Mouse (Mus musculus) MEL (cell line): ENCODE results near the gene Onecut3. TPM values are rescaled to one million over a fixed set of nuclear protein-coding genes. Genes with fewer than 3 reads are reported as not detected.

Source experiments
- DNase-seq: peaks from one replicate; pipeline ENCODE4 v3.0.0; 2011; ENCODE audit warnings: low read depth, low spot score
- H3K27ac ChIP-seq: 2 replicates; pipeline ENCODE4 v1.5.1; 2012; ENCODE audit warnings: low read depth, mild to moderate bottlenecking, control low read depth, low read length, moderate library complexity; ENCODE audit not compliant: control insufficient read depth
- H3K27me3 ChIP-seq, 2 experiments: fragments of 150-350 bp in 1 of 2; sonication (generic) in 1 of 2; 2 replicates each; pipeline ENCODE4 v1.6.1; 2012; ENCODE audit warnings: low read length in 2 of 2, mild to moderate bottlenecking in 2 of 2, improper control_type of control experiment in 1 of 2, moderate library complexity in 1 of 2; ENCODE audit not compliant: insufficient read depth in 2 of 2, control insufficient read depth in 1 of 2
- H3K36me3 ChIP-seq, 2 experiments: 2 replicates each; pipeline ENCODE4 v1.6.1; 2012 to 2014; ENCODE audit warnings: low read length in 2 of 2, improper control_type of control experiment in 1 of 2, inconsistent platforms in 1 of 2, mild to moderate bottlenecking in 1 of 2; ENCODE audit not compliant: insufficient read depth in 2 of 2, control insufficient read depth in 1 of 2
- H3K4me1 ChIP-seq, 2 experiments: fragments of 150-350 bp in 1 of 2; sonication (generic) in 1 of 2; 2 replicates each; pipeline ENCODE4 v1.6.1; 2012; ENCODE audit warnings: low read length in 2 of 2, improper control_type of control experiment in 1 of 2, mild to moderate bottlenecking in 1 of 2; ENCODE audit not compliant: insufficient read depth in 2 of 2, control insufficient read depth in 1 of 2
- H3K4me3 ChIP-seq, 2 experiments: fragments of 150-350 bp in 1 of 2; sonication (generic) in 1 of 2; 2 replicates each; pipeline ENCODE4 v1.5.1; 2012; ENCODE audit warnings: low read depth in 2 of 2, low read length in 2 of 2, mild to moderate bottlenecking in 2 of 2, moderate library complexity in 2 of 2, control low read depth in 1 of 2, improper control_type of control experiment in 1 of 2; ENCODE audit not compliant: control insufficient read depth in 1 of 2, insufficient read depth in 1 of 2
- H3K79me2 ChIP-seq: 2 replicates; pipeline ENCODE4 v1.6.1; 2012; ENCODE audit warnings: mild to moderate bottlenecking, low read length, moderate library complexity; ENCODE audit not compliant: control insufficient read depth, poor library complexity, insufficient read depth
- H3K9ac ChIP-seq: 2 replicates; pipeline ENCODE4 v1.6.1; 2012; ENCODE audit warnings: low read depth, mild to moderate bottlenecking, control low read depth, low read length, moderate library complexity; ENCODE audit not compliant: control insufficient read depth, poor library complexity, severe bottlenecking
- H3K9me3 ChIP-seq: fragments of 150-350 bp; sonication (generic); replicated peaks from 2 replicates; pipeline ENCODE4 v1.6.1; 2012; ENCODE audit warnings: mild to moderate bottlenecking, low read length, improper control_type of control experiment, moderate library complexity; ENCODE audit not compliant: insufficient read depth
- BHLHE40 ChIP-seq: IDR thresholded peaks from 2 replicates; pipeline ENCODE4 v1.6.1; 2012; ENCODE audit warnings: low read depth, mild to moderate bottlenecking, inconsistent platforms, low read length, improper control_type of control experiment, borderline replicate concordance
- CHD1 ChIP-seq: IDR thresholded peaks from 2 replicates; pipeline ENCODE4 v1.6.1; 2012; ENCODE audit warnings: low read depth, mild to moderate bottlenecking, inconsistent platforms, low read length, improper control_type of control experiment
- CTCF ChIP-seq, 3 experiments: IDR thresholded peaks in 2 of 3; conservative IDR thresholded peaks in 1 of 3; 2 replicates each; pipeline ENCODE4 v1.5.1; 2011 to 2012; ENCODE audit warnings: low read length in 3 of 3, low read depth in 2 of 3, mild to moderate bottlenecking in 2 of 3, improper control_type of control experiment in 1 of 3, inconsistent platforms in 1 of 3, mixed read lengths in 1 of 3, moderate library complexity in 1 of 3; ENCODE audit not compliant: control insufficient read depth in 1 of 3, insufficient read depth in 1 of 3, poor library complexity in 1 of 3, severe bottlenecking in 1 of 3
- GABPA ChIP-seq: IDR thresholded peaks from 2 replicates; pipeline ENCODE4 v1.6.1; 2012; ENCODE audit warnings: low read depth, mild to moderate bottlenecking, inconsistent platforms, low read length, improper control_type of control experiment, moderate library complexity
- GATA1 ChIP-seq: IDR thresholded peaks from 2 replicates; pipeline ENCODE4 v1.6.1; 2011; ENCODE audit warnings: low read depth, low read length, improper control_type of control experiment
- HCFC1 ChIP-seq: IDR thresholded peaks from 2 replicates; pipeline ENCODE4 v1.6.1; 2012; ENCODE audit warnings: low read depth, mild to moderate bottlenecking, inconsistent platforms, low read length, improper control_type of control experiment, moderate library complexity
- KAT2A ChIP-seq: conservative IDR thresholded peaks from 2 replicates; pipeline ENCODE4 v1.6.1; 2012; ENCODE audit warnings: low read depth, low read length, improper control_type of control experiment, inconsistent platforms
- MAX ChIP-seq: IDR thresholded peaks from 2 replicates; pipeline ENCODE4 v1.6.1; 2011; ENCODE audit warnings: low read length, improper control_type of control experiment
- MEF2A ChIP-seq: IDR thresholded peaks from 2 replicates; pipeline ENCODE4 v1.6.1; 2014; ENCODE audit warnings: low read depth, mild to moderate bottlenecking, inconsistent platforms, low read length, improper control_type of control experiment; ENCODE audit not compliant: poor library complexity, insufficient replicate concordance, severe bottlenecking; ENCODE audit errors: extremely low read depth
- MXI1 ChIP-seq: IDR thresholded peaks from 2 replicates; pipeline ENCODE4 v1.6.1; 2011; ENCODE audit warnings: mild to moderate bottlenecking, low read depth, low read length, improper control_type of control experiment
- MYB ChIP-seq: IDR thresholded peaks from 2 replicates; pipeline ENCODE4 v1.6.1; 2011; ENCODE audit warnings: mild to moderate bottlenecking, low read depth, low read length, improper control_type of control experiment
- MYC ChIP-seq: IDR thresholded peaks from 2 replicates; pipeline ENCODE4 v1.6.1; 2011; ENCODE audit warnings: low read depth, mild to moderate bottlenecking, low read length, improper control_type of control experiment, moderate library complexity
- NRF1 ChIP-seq: IDR thresholded peaks from 2 replicates; pipeline ENCODE4 v1.6.1; 2014; ENCODE audit warnings: low read depth, mild to moderate bottlenecking, inconsistent platforms, low read length, improper control_type of control experiment, moderate library complexity; ENCODE audit not compliant: poor library complexity, insufficient read depth, severe bottlenecking
- POLR2AphosphoS5 ChIP-seq: IDR thresholded peaks from 2 replicates; pipeline ENCODE4 v1.6.1; 2012; ENCODE audit warnings: low read depth, borderline replicate concordance, mild to moderate bottlenecking, inconsistent platforms, low read length, moderate library complexity, mixed read lengths
- RAD21 ChIP-seq: IDR thresholded peaks from 2 replicates; pipeline ENCODE4 v1.6.1; 2011; ENCODE audit warnings: mild to moderate bottlenecking, low read depth, low read length, improper control_type of control experiment
- RCOR1 ChIP-seq: IDR thresholded peaks from 2 replicates; pipeline ENCODE4 v1.6.1; 2012; ENCODE audit warnings: low read depth, mild to moderate bottlenecking, inconsistent platforms, low read length, improper control_type of control experiment
- SIN3A ChIP-seq: IDR thresholded peaks from 2 replicates; pipeline ENCODE4 v1.6.1; 2012; ENCODE audit warnings: low read length, improper control_type of control experiment, inconsistent platforms
- SMC3 ChIP-seq: IDR thresholded peaks from 2 replicates; pipeline ENCODE4 v1.6.1; 2011; ENCODE audit warnings: low read depth, low read length, improper control_type of control experiment
- TAL1 ChIP-seq: IDR thresholded peaks from 2 replicates; pipeline ENCODE4 v1.6.1; 2012; ENCODE audit warnings: mild to moderate bottlenecking, inconsistent platforms, low read length, moderate library complexity, mixed read lengths
- TBP ChIP-seq: IDR thresholded peaks from 2 replicates; pipeline ENCODE4 v1.8.0; 2011; ENCODE audit warnings: low read depth, low read length, improper control_type of control experiment
- TCF12 ChIP-seq: IDR thresholded peaks from 2 replicates; pipeline ENCODE4 v1.6.1; 2014; ENCODE audit warnings: low read depth, mild to moderate bottlenecking, inconsistent platforms, low read length, improper control_type of control experiment, moderate library complexity
- UBTF ChIP-seq: IDR thresholded peaks from 2 replicates; pipeline ENCODE4 v1.6.1; 2012; ENCODE audit warnings: low read depth, mild to moderate bottlenecking, inconsistent platforms, low read length, improper control_type of control experiment, moderate library complexity, borderline replicate concordance; ENCODE audit not compliant: insufficient read depth
- USF1 ChIP-seq: IDR thresholded peaks from 2 replicates; pipeline ENCODE4 v1.6.1; 2014; ENCODE audit warnings: low read depth, mild to moderate bottlenecking, inconsistent platforms, low read length, improper control_type of control experiment, moderate library complexity
- USF2 ChIP-seq, 2 experiments: IDR thresholded peaks; 2 replicates each; pipeline ENCODE4 v1.6.1; 2011 to 2012; ENCODE audit warnings: improper control_type of control experiment in 2 of 2, low read length in 2 of 2, borderline replicate concordance in 1 of 2, inconsistent platforms in 1 of 2, low read depth in 1 of 2, mild to moderate bottlenecking in 1 of 2; ENCODE audit not compliant: insufficient read depth in 1 of 2
- ZC3H11A ChIP-seq: IDR thresholded peaks from 2 replicates; pipeline ENCODE4 v1.6.1; 2012; ENCODE audit warnings: low read depth, mild to moderate bottlenecking, inconsistent platforms, low read length, improper control_type of control experiment
- ZKSCAN1 ChIP-seq: IDR thresholded peaks from 2 replicates; pipeline ENCODE4 v1.6.1; 2012; ENCODE audit warnings: low read depth, mild to moderate bottlenecking, inconsistent platforms, low read length, improper control_type of control experiment, moderate library complexity
- ZNF384 ChIP-seq: IDR thresholded peaks from 2 replicates; pipeline ENCODE4 v1.6.1; 2012; ENCODE audit warnings: low read depth, mild to moderate bottlenecking, inconsistent platforms, low read length, improper control_type of control experiment
- polyA plus RNA-seq, 2 experiments: library from polyadenylated mRNA; stranded (reverse) in 1 of 2; unstranded in 1 of 2; fragments of >175 nt in 1 of 2; fragments of >200 nt in 1 of 2; gene quantifications; 2 replicates each; pipeline versions ENCODE4 v1.2.1 to v1.2.4; 2012; ENCODE audit warnings: low replicate concordance in 2 of 2, low read depth in 1 of 2; ENCODE audit not compliant: insufficient read length in 2 of 2, insufficient read depth in 1 of 2, missing spikeins in 1 of 2
- total RNA-seq: library from RNA; depleted of rRNA; stranded (reverse); fragments of 300-350 nt; gene quantifications from 2 replicates; pipeline ENCODE4 v1.2.3, GENCODE M21; 2012

Onecut3 gene
- total and polyA plus RNA-seq, 3 experiments: not detected

DNA sequence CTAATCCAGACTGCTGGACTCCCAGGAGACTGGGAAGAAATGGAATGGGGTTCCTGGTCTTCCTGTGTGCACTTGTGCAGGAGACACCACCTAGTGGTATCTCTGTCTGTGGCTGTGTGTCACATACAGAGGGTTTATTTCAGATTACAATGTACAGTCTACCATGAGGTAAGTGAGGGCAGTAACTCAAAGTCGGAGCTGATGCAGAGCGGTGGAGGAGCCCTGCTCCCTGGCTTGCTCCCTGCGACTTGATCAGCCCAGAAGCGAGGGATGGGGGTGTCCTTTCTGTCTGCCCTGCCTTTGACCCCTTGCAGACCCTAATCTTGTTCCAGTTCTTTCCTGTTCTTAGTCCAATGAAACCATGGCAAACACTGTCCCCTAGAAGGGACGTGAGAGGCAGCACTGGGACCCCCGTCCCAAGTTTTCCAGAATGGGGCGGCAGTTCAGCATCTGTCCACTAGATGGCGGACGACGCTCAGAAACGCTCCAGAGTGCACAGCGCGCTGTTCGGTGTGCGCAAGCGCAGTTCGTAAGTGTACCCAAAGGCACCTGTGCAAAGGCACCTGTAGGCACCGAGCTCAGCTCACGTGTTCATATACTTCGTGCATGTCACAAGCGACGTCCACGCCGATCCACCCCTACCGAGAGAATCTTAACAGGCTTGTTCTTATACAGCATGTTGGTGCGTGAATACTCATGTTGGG is 48.6 kb upstream of the Onecut3 start:
- H3K79me2 ChIP-seq: no peaks in the 10 kb centered on the region
- TF ChIP-seq MXI1 (peak; percentile 47), RAD21 (peak; percentile 99), CTCF (IDR thresholded peaks at IDR 0.05 in 2 of 3, conservative IDR thresholded peaks at IDR 0.05 in 1 of 3; ENCODE audit: control insufficient read depth in 1 of 3, insufficient read depth in 1 of 3, low read depth in 2 of 3, low read length in 3 of 3, poor library complexity in 1 of 3, severe bottlenecking in 1 of 3) (peak; percentile 95 to 99 (median 96)), SIN3A (0 out of 2 replicates have a peak, but pooled peaks have one; percentile 35), ZC3H11A (peak; percentile 79), MAX (peak; percentile 67), USF2 (IDR thresholded peaks at IDR 0.05; ENCODE audit: borderline replicate concordance in 1 of 2, insufficient read depth in 1 of 2, low read depth in 1 of 2, low read length in 2 of 2) (no peak), NRF1 (peak; percentile 75), TBP (0 out of 2 replicates have a peak, but pooled peaks have one; percentile 19), POLR2AphosphoS5 (no peak), MYC (0 out of 2 replicates have a peak, but pooled peaks have one; percentile 36), SMC3 (peak; percentile 77), MYB (no peak), HCFC1 (peak; percentile 51; the same call in 1 of the 2 replicates), USF1 (0 out of 2 replicates have a peak, but pooled peaks have one; percentile 11), BHLHE40 (0 out of 2 replicates have a peak, but pooled peaks have one; percentile 41), ZKSCAN1 (no peak)
- H3K27ac ChIP-seq: no peak overlapping the region
- H3K4me1 ChIP-seq: peaks cover 6 to 19% of the 10 kb centered on the region in 2 experiments
- H3K36me3 ChIP-seq: no peaks in the 10 kb centered on the region; a peak in 2 of 4 replicates
- H3K4me3 ChIP-seq: peak overlapping the region in 1 of 2 experiments; percentile 40; a peak in 2 of 4 replicates
- DNase-seq: peak; percentile 81
- H3K9me3 ChIP-seq: no peaks in the 10 kb centered on the region
- no peaks in the 10 kb centered on the region for H3K27me3 ChIP-seq
- peak overlapping the region; percentile 12; the same call in 1 of the 2 replicates for H3K9ac ChIP-seq

DNA sequence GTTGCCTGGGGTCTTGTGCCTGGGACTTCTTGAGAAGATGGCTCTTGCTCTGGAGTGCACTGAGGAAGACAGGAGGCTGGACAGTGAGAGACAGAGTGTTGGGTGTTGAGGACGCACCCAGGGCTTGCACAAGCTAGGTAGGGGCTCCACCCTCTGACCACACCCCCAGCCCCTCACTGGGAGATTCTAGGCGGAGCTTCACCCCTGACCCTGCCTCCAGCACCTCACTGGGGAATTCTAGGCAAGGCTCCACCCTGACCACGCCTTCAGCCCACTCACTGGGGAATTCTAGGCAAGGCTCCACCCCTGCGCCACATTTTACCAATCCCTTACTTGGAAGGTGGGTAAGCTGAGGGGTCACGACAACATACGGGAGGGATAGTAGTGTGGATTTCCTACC is 44.0 kb upstream of the Onecut3 start:
- no peak overlapping the region for H3K4me3 ChIP-seq
- H3K9ac ChIP-seq: no peak overlapping the region
- H3K27ac ChIP-seq: no peak overlapping the region
- H3K27me3 ChIP-seq: peaks cover 0 to 12% of the 10 kb centered on the region in 2 experiments; a peak in 3 of 4 replicates
- no peaks in the 10 kb centered on the region for H3K9me3 ChIP-seq
- no peaks in the 10 kb centered on the region for H3K36me3 ChIP-seq
- peak; percentile 21 for DNase-seq
- H3K79me2 ChIP-seq: no peaks in the 10 kb centered on the region
- H3K4me1 ChIP-seq: peaks cover 0 to 5% of the 10 kb centered on the region in 2 experiments; a peak in 1 of 4 replicates
- no peak for TF ChIP-seq RAD21
- TF ChIP-seq GATA1: no peak
- TF ChIP-seq CHD1: no peak
- no peak for TF ChIP-seq TCF12
- no peak for TF ChIP-seq MAX
- TF ChIP-seq UBTF: no peak
- no peak for TF ChIP-seq BHLHE40
- no peak for TF ChIP-seq NRF1
- no peak for TF ChIP-seq GABPA
- TF ChIP-seq ZNF384: no peak
- TF ChIP-seq TAL1: no peak
- TF ChIP-seq RCOR1: no peak
- TF ChIP-seq TBP: no peak
- TF ChIP-seq POLR2AphosphoS5: no peak
- no peak for TF ChIP-seq MEF2A
- no peak for TF ChIP-seq MYB
- no peak for TF ChIP-seq ZC3H11A
- no peak for TF ChIP-seq KAT2A
- TF ChIP-seq MXI1: no peak
